Mouse (Mus musculus) heart, embryonic 12.5 days (tissue): ENCODE measurements around the gene Gmpr2. TPM values are rescaled to one million over a fixed set of nuclear protein-coding genes. Genes with fewer than 3 reads are reported as not detected.
A peak's percentile ranks its signal among the peaks of the same experiment; 100 is the strongest.

Experiments
- ATAC-seq: fragments of 200-750 bp; cut with Nextera tagmentation; 2 replicates; pipeline ENCODE4 v1.8.0; 2017; ENCODE audit warnings: moderate TSS enrichment, moderate library complexity; ENCODE audit not compliant: insufficient number of reproducible peaks, low FRiP score
- H3K27ac ChIP-seq: fragments of 300-500 bp; sonication (generic); 2 replicates; pipeline ENCODE4 v1.5.1; 2016; ENCODE audit warnings: mild to moderate bottlenecking, moderate library complexity; ENCODE audit not compliant: poor library complexity, severe bottlenecking
- H3K27me3 ChIP-seq: fragments of 300-500 bp; sonication (generic); replicated peaks from 2 replicates; pipeline ENCODE4 v1.6.1; 2016; ENCODE audit warnings: mild to moderate bottlenecking, moderate library complexity
- H3K36me3 ChIP-seq: fragments of 300-500 bp; sonication (generic); 2 replicates; pipeline ENCODE4 v1.6.1; 2016; ENCODE audit warnings: mild to moderate bottlenecking, moderate library complexity
- H3K4me1 ChIP-seq: fragments of 300-500 bp; sonication (generic); replicated peaks from 2 replicates; pipeline ENCODE4 v1.6.1; 2016; ENCODE audit warnings: mild to moderate bottlenecking
- H3K4me2 ChIP-seq: fragments of 300-500 bp; sonication (generic); 2 replicates; pipeline ENCODE4 v1.6.1; 2016; ENCODE audit warnings: mild to moderate bottlenecking, moderate library complexity
- H3K4me3 ChIP-seq: fragments of 300-500 bp; sonication (generic); 2 replicates; pipeline ENCODE4 v1.5.1; 2016; ENCODE audit warnings: mild to moderate bottlenecking
- H3K9ac ChIP-seq: fragments of 300-500 bp; sonication (generic); 2 replicates; pipeline ENCODE4 v1.6.1; 2016; ENCODE audit warnings: mild to moderate bottlenecking, moderate library complexity
- H3K9me3 ChIP-seq: fragments of 300-500 bp; sonication (generic); replicated peaks from 2 replicates; pipeline ENCODE4 v1.6.1; 2016; ENCODE audit warnings: mild to moderate bottlenecking, moderate library complexity
- WGBS: fragments of 180-500 bp; shearing (Covaris S2); methylation state at CpG from one replicate; pipeline ENCODE4 v1.1.7; 2016; 5-methylcytosine and 5-hydroxymethylcytosine counted together
- polyA plus RNA-seq: library from polyadenylated mRNA; unstranded; fragments of >200 nt; fragmentation: Nextera tagmentation; extraction: Ambion mirVana; gene quantifications from 2 replicates; pipeline ENCODE4 v1.2.1, GENCODE M21; 2016

Gene Gmpr2
- polyA plus RNA-seq, 1 experiment from 2014 or later, result 39.8 TPM

GRCm38 (mm10) chr14:55714893-55715292, 43.2 kb downstream of the Gmpr2 start:
- H3K4me1 ChIP-seq, result peaks cover 10% of the 10 kb centered on the region; the same call in 1 of the 2 replicates
- H3K4me3 ChIP-seq, result no peak overlapping the region
- no peaks in the 10 kb centered on the region for H3K9me3 ChIP-seq
- H3K27ac ChIP-seq, result no peak overlapping the region
- peaks cover 44% of the 10 kb centered on the region for H3K27me3 ChIP-seq
- no peak overlapping the region for H3K4me2 ChIP-seq
- 37% methylated on average over 6 of the region's 6 CpGs for WGBS
- H3K36me3 ChIP-seq, result peaks cover 37% of the 10 kb centered on the region
- no peak overlapping the region for H3K9ac ChIP-seq
- ATAC-seq, result no peak

- Histone ChIP-seq H3K4me1 (peaks cover 10% of the 10 kb centered on the region; the same call in 1 of the 2 replicates), H3K9me3 (no peaks in the 10 kb centered on the region), H3K9ac (no peak overlapping the region), H3K36me3 (peaks cover 42% of the 10 kb centered on the region), H3K27me3 (peaks cover 35% of the 10 kb centered on the region), H3K4me2 (no peak overlapping the region), H3K27ac (no peak overlapping the region), H3K4me3 (no peak overlapping the region)
- no peak for ATAC-seq
- WGBS, result 95% methylated on average over 6 of the region's 6 CpGs
Observed at GRCm38 (mm10) chr14:55716271-55716670, 44.5 kb downstream of the Gmpr2 start.

GRCm38 (mm10) chr14:55716884-55717283, 45.1 kb downstream of the Gmpr2 start:
- no peak overlapping the region for H3K4me3 ChIP-seq
- no peak overlapping the region for H3K4me2 ChIP-seq
- H3K4me1 ChIP-seq, result peaks cover 10% of the 10 kb centered on the region; the same call in 1 of the 2 replicates
- H3K27ac ChIP-seq, result no peak overlapping the region
- peaks cover 29% of the 10 kb centered on the region for H3K27me3 ChIP-seq
- 84% methylated on average over 8 of the region's 8 CpGs for WGBS
- H3K36me3 ChIP-seq, result peaks cover 42% of the 10 kb centered on the region
- ATAC-seq, result no peak
- no peak overlapping the region for H3K9ac ChIP-seq
- H3K9me3 ChIP-seq, result no peaks in the 10 kb centered on the region

- 0 out of 2 replicates have a peak, but pooled peaks cover 3% of the 10 kb centered on the region for H3K27me3 ChIP-seq
- no peak for ATAC-seq
- no peaks in the 10 kb centered on the region for H3K9me3 ChIP-seq
- H3K9ac ChIP-seq, result no peak overlapping the region
- no peak overlapping the region for H3K4me3 ChIP-seq
- H3K4me2 ChIP-seq, result no peak overlapping the region
- H3K27ac ChIP-seq, result no peak overlapping the region
- peaks cover 4% of the 10 kb centered on the region; the same call in 1 of the 2 replicates for H3K4me1 ChIP-seq
- peaks cover 42% of the 10 kb centered on the region for H3K36me3 ChIP-seq
- WGBS, result 82% methylated on average over 6 of the region's 6 CpGs
Observed at GRCm38 (mm10) chr14:55719737-55720136, 48.0 kb downstream of the Gmpr2 start.

- H3K4me2 ChIP-seq, result no peak overlapping the region
- H3K9ac ChIP-seq, result no peak overlapping the region
- H3K27ac ChIP-seq, result no peak overlapping the region
- H3K27me3 ChIP-seq, result no peaks in the 10 kb centered on the region
- H3K36me3 ChIP-seq, result peaks cover 42% of the 10 kb centered on the region
- peaks cover 6% of the 10 kb centered on the region; the same call in 1 of the 2 replicates for H3K4me1 ChIP-seq
- 89% methylated on average over 12 of the region's 12 CpGs for WGBS
- ATAC-seq, result no peak
- H3K4me3 ChIP-seq, result no peak overlapping the region
- H3K9me3 ChIP-seq, result no peaks in the 10 kb centered on the region
Observed at GRCm38 (mm10) chr14:55720666-55721065, 48.9 kb downstream of the Gmpr2 start.

GRCm38 (mm10) chr14:55721076-55721475, 49.3 kb downstream of the Gmpr2 start:
- 80% methylated on average over 6 of the region's 6 CpGs for WGBS
- Histone ChIP-seq H3K36me3 (peaks cover 41% of the 10 kb centered on the region), H3K4me2 (peak overlapping the region; percentile 75), H3K27me3 (no peaks in the 10 kb centered on the region), H3K27ac (no peak overlapping the region), H3K4me3 (peak overlapping the region; percentile 74), H3K9ac (peak overlapping the region; percentile 87; the same call in 1 of the 2 replicates), H3K9me3 (no peaks in the 10 kb centered on the region), H3K4me1 (peaks cover 6% of the 10 kb centered on the region; the same call in 1 of the 2 replicates)
- ATAC-seq, result no peak

- H3K4me3 ChIP-seq, result peak within 1 kb of the TSS; percentile 74
- no peaks in the 10 kb centered on the region for H3K9me3 ChIP-seq
- no peaks in the 10 kb centered on the region for H3K27me3 ChIP-seq
- peak within 1 kb of the TSS; percentile 72; the same call in 1 of the 2 replicates for H3K27ac ChIP-seq
- H3K36me3 ChIP-seq, result peaks cover 34% of the 10 kb centered on the region
- H3K9ac ChIP-seq, result peak within 1 kb of the TSS; percentile 87
- peaks cover 6% of the 10 kb centered on the region; the same call in 1 of the 2 replicates for H3K4me1 ChIP-seq
- peak within 1 kb of the TSS; percentile 75 for H3K4me2 ChIP-seq
- peak; percentile 92 for ATAC-seq
- under 1% methylated on average over 50 of the region's 50 CpGs for WGBS
Observed at GRCm38 (mm10) chr14:55721700-55722437, 50.1 kb downstream of the Gmpr2 start, which contains the start of gene Rabggta. TSS of gene Rabggta (minus strand) at chr14:55722263.

GRCm38 (mm10) chr14:55722438-55722945, 50.8 kb downstream of the Gmpr2 start:
- Histone ChIP-seq H3K27ac (no peak overlapping the region), H3K36me3 (peaks cover 27% of the 10 kb centered on the region), H3K4me3 (peak overlapping the region; percentile 74), H3K27me3 (no peaks in the 10 kb centered on the region), H3K4me1 (peaks cover 6% of the 10 kb centered on the region; the same call in 1 of the 2 replicates), H3K9ac (no peak overlapping the region), H3K4me2 (peak overlapping the region; percentile 75), H3K9me3 (no peaks in the 10 kb centered on the region)
- ATAC-seq, result 0 out of 2 replicates have a peak, but pooled peaks have one; percentile 1
- 52% methylated on average over 8 of the region's 8 CpGs for WGBS

- Histone ChIP-seq H3K4me2 (no peak overlapping the region), H3K36me3 (peaks cover 20% of the 10 kb centered on the region), H3K9me3 (no peaks in the 10 kb centered on the region), H3K4me1 (peaks cover 6% of the 10 kb centered on the region; the same call in 1 of the 2 replicates), H3K27me3 (no peaks in the 10 kb centered on the region), H3K27ac (no peak overlapping the region), H3K9ac (no peak overlapping the region), H3K4me3 (no peak overlapping the region)
- 93% methylated on average over 7 of the region's 7 CpGs for WGBS
- no peak for ATAC-seq
Observed at GRCm38 (mm10) chr14:55723433-55723832, 51.7 kb downstream of the Gmpr2 start.

GRCm38 (mm10) chr14:55724411-55724871, 52.7 kb downstream of the Gmpr2 start:
- WGBS, result 46% methylated on average over 8 of the region's 8 CpGs
- Histone ChIP-seq H3K27me3 (no peaks in the 10 kb centered on the region), H3K4me1 (peaks cover 6% of the 10 kb centered on the region; the same call in 1 of the 2 replicates), H3K4me2 (no peak overlapping the region), H3K27ac (no peak overlapping the region), H3K9ac (peak overlapping the region; percentile 37; the same call in 1 of the 2 replicates), H3K36me3 (peaks cover 10% of the 10 kb centered on the region), H3K9me3 (no peaks in the 10 kb centered on the region), H3K4me3 (no peak overlapping the region)
- ATAC-seq, result no peak

GRCm38 (mm10) chr14:55726261-55726660, 54.5 kb downstream of the Gmpr2 start:
- no peaks in the 10 kb centered on the region for H3K36me3 ChIP-seq
- no peaks in the 10 kb centered on the region for H3K9me3 ChIP-seq
- no peak overlapping the region for H3K4me3 ChIP-seq
- no peak overlapping the region for H3K27ac ChIP-seq
- H3K9ac ChIP-seq, result no peak overlapping the region
- 0 out of 2 replicates have a peak, but pooled peaks cover 15% of the 10 kb centered on the region for H3K27me3 ChIP-seq
- ATAC-seq, result no peak
- no peak overlapping the region for H3K4me2 ChIP-seq
- H3K4me1 ChIP-seq, result peaks cover 6% of the 10 kb centered on the region; the same call in 1 of the 2 replicates
